Mouse (Mus musculus) right cerebral cortex, postnatal 14 days (tissue): ENCODE data around the gene Ubtf.
"Not testable (repeated sequence)": the region's sequence is repeated elsewhere in the genome, so short reads cannot be mapped to it uniquely, and the experiment has no call there.

Experiments
- DNase-seq: peaks from one replicate; pipeline ENCODE4 v3.0.0; 2022

Ubtf gene

DNA sequence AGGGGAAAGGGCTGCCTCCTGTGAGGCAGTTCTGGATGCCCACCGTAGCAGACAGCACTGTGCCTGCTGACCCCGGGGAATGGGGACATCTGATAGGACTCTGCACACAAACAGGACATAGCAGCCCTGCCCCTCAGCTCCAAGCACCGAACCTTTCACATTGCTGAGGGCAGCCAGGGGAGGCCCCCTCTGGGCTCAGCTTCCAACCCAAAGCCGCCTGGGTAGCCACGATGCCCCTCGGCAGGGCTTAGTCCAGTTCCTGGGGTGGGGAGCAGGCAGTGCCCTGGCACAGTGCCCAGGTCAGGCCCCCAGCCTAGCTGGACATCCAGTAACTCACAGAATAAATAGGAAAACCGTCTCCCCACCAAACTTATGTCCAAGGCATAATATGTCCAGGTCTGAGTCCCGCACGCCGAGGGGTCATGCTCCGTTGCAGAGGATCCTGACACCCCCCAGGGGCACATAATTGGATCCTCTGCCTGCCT lies 28.4 kb downstream of the Ubtf start:
- DNase-seq = no peak

DNA sequence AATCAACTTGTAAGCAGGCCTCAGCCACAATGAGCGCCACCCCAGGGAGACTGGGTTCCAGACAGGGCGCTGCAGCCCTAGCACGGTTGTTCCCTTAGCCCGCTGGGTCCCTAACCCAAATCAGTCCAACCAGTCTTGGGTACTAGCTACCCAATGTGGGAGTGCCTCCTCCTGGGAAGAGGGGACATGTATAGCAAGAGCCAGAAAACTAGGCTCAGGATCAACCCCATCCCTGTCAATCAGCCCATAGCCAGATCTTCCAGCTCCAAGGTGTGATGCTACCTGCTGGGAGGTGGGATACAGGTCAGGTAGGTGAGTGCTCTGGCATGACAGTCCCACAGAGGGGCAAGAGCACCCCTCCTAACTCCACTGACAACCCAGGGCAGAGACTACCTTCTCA lies 29.4 kb downstream of the Ubtf start:
- DNase-seq = no peak

DNA sequence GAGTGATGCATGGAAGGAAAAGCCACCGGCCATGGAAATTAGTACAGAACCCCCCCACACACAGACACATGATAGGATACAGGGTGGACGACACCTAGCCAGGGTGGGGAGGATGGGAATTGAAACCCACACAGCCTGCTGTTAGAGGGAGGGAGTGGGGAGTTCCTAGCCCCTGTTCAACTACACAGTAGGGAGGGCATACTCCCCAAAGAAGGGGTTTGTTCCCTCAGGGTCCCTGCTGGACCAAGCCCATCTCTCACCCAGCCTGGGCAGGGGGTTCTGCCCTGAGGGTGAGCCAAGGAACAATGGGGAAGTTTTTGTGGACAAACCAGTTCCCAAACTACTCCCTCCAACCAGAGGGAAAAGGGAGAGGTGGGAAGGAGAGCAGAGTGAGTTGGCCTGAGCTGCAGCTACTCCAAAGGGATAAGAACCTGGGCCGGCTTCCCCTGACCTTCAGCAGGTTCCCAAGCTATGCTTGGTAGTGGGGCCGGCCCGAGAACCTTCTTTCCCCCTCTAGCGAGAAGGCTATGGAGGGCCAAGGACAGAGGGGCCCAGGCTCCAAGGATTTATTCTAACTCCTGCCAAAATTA lies 29.9 kb downstream of the Ubtf start:
- DNase-seq = no peak

- no peak for DNase-seq
Observed at GRCm38 (mm10) chr11:102288913-102289312, 30.6 kb downstream of the Ubtf start.

DNA sequence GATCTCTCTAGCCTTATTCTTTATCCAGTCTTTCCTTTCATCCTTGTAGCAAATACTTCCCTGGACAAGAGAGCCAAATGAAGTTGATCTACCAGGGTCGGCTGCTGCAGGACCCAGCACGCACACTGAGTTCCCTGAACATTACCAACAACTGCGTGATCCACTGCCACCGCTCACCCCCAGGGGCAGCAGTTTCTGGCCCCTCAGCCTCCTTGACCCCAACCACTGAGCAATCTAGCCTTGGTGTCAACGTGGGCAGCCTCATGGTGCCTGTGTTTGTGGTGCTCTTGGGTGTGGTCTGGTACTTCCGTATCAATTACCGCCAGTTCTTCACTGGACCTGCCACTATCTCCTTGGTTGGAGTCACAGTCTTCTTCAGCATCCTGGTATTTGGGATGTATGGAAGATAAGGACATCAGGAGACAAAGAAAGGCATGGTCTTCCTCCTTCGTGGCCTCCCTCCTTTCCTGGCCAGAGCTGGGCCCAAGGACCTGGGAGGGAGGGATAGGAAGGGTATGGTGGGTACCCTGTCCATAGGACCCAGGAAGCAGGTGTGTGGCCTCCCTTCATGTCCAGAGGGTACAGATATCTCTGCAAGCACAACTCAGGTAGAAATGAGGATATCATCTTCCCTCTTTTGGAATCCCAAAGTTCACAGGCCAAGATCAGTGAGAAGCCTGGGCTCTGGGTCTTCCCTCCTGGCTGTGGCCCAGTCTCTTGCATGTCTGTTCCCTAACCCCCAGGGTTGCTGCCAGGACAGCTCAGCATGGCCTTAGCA lies 31.3 kb downstream of the Ubtf start:
- DNase-seq = no peak

- no peak for DNase-seq
Observed at GRCm38 (mm10) chr11:102287485-102287884, 32.1 kb downstream of the Ubtf start.

DNA sequence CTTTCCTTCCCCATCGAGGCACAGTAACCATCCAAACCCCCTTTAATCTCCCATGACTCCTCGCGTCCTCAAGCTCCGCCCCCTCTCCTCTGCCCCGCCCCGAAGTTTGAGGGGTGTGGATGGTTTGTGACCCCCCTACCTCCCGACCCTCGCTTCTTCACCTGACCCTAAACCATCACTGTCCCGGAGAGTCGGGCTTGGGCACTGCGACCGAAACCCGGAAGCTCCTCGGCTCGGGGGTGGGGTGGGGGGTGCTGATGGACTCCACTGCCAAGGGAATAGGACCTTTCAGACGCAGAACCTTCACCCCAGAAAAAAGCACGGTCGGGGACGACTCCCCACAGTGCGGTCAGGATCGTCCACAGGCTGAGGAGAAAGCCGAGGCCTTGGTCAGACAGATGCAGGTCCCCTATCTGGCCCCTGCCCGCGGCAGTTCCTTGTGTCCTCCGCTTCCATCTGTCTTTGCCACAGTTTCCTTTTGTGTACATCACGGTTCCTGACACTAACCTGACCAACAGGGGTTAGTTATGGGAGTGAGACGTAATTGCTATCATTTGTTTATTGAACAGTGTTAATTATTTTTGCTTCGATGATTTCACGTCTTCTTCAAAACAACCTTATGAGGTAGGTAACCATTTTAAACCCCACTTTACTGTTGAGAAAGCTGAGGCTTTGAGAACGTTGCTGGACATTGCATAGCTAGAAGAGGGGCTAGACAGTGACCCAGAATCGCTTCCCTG lies 34.3 kb downstream of the Ubtf start:
- no peak for DNase-seq

- DNase-seq = peak; percentile 94
Observed at GRCm38 (mm10) chr11:102284501-102285094, 34.9 kb downstream of the Ubtf start, which contains the start of gene Tmub2. TSS of gene Tmub2 (plus strand) at chr11:102284931.

DNA sequence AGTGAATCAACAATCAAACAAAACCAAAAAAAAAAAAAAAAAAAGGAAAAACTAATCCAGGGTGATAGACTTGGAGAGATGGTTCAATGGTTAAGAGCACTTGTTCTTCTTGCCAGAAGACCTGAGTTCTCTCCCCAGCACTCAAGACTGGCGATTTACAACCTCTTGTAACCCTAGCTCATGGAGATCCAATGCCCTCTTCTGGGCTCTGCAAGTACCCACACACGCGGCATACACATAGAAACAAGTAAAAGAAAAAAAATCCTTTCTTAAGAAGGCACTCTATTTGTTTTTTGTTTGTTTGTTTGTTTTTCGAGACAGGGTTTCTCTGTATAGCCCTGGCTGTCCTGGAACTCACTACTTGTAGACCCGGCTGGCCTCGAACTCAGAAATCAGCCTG lies 35.6 kb downstream of the Ubtf start:
- DNase-seq = no peak

DNA sequence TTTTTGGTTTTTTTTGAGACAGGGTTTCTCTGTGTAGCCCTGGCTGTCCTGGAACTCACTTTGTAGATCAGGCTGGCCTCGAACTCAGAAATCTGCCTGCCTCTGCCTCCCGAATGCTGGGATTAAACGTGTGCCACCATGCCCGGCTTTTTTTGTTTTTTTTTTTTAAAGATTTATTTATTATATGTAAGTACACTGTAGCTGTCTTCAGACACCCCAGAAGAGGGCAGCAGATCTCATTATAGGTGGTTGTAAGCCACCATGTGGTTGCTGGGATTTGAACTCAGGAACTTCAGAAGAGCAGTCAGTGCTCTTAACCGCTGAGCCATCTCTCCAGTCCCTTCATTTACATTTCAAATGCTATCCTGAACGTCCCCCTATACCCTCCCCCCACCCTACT lies 39.3 kb downstream of the Ubtf start:
- not testable (repeated sequence) for DNase-seq

- no peak for DNase-seq
Observed at GRCm38 (mm10) chr11:102279595-102279994, 39.9 kb downstream of the Ubtf start.

DNA sequence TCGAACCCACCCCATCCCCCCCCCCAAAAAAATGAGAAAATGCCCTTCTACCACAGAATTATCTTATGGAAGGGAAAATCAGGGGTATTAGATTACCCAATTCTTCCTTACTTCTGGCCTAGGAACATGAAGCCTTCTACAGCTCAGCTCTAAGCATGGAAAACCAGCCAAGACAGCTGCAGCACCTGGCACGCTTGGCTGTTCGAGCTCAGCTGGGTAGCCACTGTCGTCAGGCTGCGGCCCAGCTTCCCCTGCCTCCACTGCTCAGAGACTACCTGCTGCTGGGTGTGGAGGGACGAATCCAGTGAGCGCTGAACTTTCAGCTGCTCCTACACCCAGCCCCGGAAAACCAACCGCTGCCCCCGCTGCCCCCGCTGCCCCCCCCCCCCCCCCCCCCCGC lies 41.8 kb downstream of the Ubtf start:
- DNase-seq = no peak

- no peak for DNase-seq
Observed at GRCm38 (mm10) chr11:102276411-102276915, 43.1 kb downstream of the Ubtf start.

DNA sequence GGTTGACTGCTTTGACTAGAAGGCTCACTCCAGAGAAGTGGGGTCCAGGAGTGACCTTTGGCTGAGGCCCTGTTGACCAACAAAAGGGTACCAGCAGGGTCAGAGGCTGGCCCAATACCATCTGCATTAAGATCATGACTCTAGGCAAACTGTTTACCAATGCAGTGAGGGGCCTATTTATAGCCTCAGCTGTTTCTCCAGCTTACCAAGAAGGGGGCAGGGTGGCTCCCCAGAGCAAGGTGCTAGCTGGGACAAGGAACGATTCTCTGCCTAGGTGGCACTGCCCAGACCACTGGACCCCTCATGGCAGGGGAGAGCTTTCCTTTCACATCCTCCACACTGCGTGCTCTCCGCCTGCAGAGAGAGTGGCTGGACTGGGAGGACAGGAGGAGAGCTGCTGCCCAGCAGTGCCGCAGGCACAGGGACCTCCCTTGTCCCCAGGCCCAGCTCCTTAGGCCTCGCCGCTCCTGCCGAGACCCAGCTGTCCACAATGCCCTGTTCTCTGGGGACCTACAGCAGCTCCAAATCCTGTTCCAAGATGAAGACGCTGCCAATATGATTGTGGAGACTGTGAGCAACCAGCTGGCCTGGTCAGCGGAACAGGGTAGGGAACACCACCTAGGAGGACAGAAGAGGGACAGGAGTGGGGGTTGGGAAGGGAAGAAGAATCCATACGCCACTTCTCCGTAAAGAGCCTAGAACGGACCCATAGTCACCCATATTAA lies 50.9 kb downstream of the Ubtf start, which contains the start of gene Asb16:
TSS of gene Asb16 (plus strand) at position 224 of the 725 bp plus-strand sequence.
- DNase-seq = no peak

DNA sequence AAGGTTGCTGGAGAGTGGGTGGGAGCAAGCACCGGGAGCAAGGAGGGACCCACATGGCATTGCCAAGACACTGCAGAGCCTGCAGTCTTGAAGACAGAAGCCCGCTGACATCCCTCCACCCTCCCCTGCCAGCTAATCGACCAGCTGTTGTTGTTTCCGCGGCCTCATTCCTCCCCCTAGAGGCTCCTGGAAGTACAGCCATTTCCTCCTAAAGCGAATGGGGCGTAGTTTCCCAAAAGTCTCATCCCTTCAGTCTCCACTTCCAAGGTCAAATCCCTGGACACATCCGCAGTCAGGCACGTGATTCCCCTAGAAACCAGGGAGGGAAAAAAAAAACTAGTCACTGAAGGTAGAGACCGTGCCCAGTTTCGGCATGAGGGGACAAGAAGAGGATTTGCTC lies 52.1 kb downstream of the Ubtf start:
- DNase-seq = peak; percentile 73

DNA sequence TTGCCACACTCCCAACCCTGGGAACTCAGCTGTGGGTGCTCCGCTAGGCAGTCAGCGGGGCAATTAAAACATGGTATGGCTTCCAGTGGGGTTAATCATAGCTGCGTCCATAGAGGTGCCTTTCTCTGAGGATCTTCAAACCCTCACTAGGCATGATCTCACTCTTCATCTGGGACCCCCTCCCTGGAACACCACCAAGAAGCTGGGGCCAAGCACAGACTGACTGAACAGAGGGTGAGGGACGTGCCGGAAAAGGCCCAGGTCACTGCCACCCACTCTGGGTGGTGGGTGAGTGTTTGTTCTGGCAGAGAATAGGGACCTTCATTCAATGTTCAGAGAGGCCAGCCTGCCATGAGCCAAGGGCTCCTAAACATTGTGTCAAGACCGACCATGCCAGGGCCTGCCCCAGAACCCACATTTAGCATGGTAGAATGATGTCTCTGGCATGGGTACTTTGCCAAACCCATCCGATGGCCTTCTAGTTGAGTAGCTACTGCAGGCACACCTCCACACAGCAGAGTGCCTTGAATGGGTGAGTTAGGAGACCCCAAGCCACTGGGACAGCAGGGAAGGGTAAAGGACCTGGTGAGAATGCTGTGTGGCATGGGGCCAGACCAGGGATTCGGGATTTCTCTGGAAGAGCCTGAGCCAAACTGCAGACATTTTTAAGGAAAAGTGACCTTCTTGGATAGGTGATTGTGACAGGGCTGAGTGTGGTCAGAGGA lies 52.7 kb downstream of the Ubtf start:
- no peak for DNase-seq

DNA sequence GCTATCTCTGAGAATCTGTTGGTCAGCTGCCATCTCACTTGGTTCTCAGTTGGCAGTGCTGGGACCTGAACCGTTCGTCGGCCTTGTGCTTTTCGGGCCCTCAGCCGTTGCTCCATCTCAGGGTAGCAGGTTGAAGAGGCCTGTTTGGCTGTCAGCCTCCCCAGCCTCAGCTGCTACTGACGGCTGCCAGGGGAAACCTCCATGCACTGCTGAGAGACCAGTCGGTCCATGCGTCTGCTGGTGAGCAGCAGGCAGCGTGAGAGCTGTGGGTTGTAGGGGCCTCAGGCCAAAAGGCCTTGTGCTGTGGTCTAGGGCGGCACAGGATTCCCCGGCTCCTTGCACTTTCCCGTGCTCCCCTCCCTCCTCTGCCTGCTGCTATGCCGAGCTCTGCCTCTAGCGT lies 53.7 kb downstream of the Ubtf start:
- DNase-seq = no peak

DNA sequence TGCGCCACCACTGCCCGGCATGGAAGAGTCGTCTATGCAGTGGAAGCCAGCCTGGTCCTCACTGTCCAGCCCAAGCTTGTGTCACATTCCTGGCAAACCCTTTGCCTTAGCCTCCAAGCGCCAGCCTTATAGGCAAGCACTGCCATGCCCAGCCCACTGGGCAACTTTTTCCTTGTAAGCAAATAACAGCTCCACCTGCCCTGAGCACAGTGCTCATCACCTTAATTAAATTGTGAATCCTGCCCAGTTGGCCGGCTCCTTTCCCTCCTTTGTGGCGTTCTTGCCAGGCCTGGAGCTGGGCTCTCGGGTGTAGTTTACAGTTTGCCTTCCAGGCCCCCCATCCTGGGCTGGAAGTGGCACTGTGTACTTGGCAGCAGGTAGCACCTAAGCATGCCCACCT lies 56.3 kb downstream of the Ubtf start:
- no peak for DNase-seq

GRCm38 (mm10) chr11:102258521-102258920 lies 61.0 kb downstream of the Ubtf start:
- DNase-seq = no peak

- no peak for DNase-seq
Observed at GRCm38 (mm10) chr11:102258095-102258494, 61.4 kb downstream of the Ubtf start.

- no peak for DNase-seq
Observed at GRCm38 (mm10) chr11:102257514-102257913, 62.0 kb downstream of the Ubtf start.
